Mouse (Mus musculus) cerebellum, adult 2 months (tissue): ENCODE data around the gene Cdh15.

Experiments used
- CTCF ChIP-seq: fragments of 200-500 bp; IDR thresholded peaks from 2 replicates; pipeline ENCODE4 v1.5.1; 2011; ENCODE audit warnings: low read depth, mild to moderate bottlenecking, control low read depth, low read length, moderate library complexity, borderline replicate concordance; ENCODE audit not compliant: insufficient read depth
- POLR2A ChIP-seq: fragments of 200-500 bp; IDR thresholded peaks from 2 replicates; pipeline ENCODE4 v1.6.1; 2011; ENCODE audit warnings: low read length, control low read depth, borderline replicate concordance; ENCODE audit not compliant: insufficient read depth

DNA sequence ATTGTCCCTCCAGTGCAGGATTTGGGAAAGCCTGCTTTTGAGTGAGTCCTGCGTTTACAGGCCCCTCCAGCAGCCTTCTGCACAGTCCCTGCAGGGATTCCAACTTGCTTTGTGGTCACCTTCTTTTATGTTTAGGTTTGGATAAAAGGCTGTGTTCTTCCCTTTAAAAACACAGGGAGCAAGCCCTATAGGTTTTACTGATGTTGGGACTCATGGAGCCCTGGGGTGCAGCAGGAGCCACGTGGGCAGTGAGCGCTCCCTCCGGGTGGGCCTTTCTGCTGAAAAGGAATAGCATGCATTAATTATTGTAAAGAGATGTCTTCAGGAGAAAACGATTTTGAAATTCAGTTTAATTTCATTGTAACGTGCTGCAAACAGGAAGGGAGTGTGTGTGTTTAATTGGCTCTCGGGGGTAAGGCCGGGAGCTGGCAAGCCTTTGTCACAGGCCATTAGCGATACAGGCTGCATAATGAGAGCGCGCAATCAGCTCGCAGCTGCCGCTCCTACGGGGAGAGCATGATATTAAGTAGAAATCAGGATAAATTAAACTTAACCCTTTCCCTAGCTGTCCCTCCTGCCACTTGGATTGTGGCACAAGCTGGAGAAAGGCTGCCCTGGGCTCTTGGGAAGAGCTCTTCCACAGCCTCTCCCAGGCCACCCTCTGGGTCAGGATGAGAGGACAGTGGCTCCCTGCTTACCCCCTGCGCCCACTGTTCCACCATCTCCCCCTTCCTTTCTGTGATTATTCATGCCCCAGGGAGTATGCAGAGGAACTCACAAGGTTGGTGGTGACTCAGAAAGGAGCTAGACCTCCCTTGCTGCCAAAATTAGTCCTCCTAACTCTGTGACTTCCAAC is 43.6 kb upstream of the Cdh15 start:
- TF ChIP-seq POLR2A, result no peak
- no peak for TF ChIP-seq CTCF
